Mouse (Mus musculus) heart, postnatal 0 days (tissue): Measurements from ENCODE around the gene Kdelc2. TPM values are rescaled to one million over a fixed set of nuclear protein-coding genes. Genes with fewer than 3 reads are reported as not detected.

ENCODE experiments used
- ATAC-seq: fragments of 200-750 bp; cut with Nextera tagmentation; 2 replicates; pipeline ENCODE4 v1.8.0; 2017; ENCODE audit warnings: low read depth, moderate number of reproducible peaks, moderate library complexity; ENCODE audit not compliant: insufficient read depth
- DNase-seq: peaks from one replicate; pipeline ENCODE4 v3.0.0-alpha.2; 2016; ENCODE audit warnings: low spot score
- H3K27ac ChIP-seq: fragments of 300-500 bp; sonication (generic); 2 replicates; pipeline ENCODE4 v1.5.1; 2014; ENCODE audit warnings: low read depth, mild to moderate bottlenecking
- H3K27me3 ChIP-seq: fragments of 300-500 bp; sonication (generic); 2 replicates; pipeline ENCODE4 v1.6.1; 2014; ENCODE audit warnings: low read length, mixed read lengths; ENCODE audit not compliant: control insufficient read depth, insufficient read depth
- H3K36me3 ChIP-seq: fragments of 300-500 bp; sonication (generic); replicated peaks from 2 replicates; pipeline ENCODE4 v1.6.1; 2014; ENCODE audit warnings: low read length, mixed read lengths; ENCODE audit not compliant: control insufficient read depth, insufficient read depth
- H3K4me1 ChIP-seq: fragments of 300-500 bp; sonication (generic); 2 replicates; pipeline ENCODE4 v1.6.1; 2014; ENCODE audit warnings: antibody characterized with exemption; ENCODE audit not compliant: control insufficient read depth, insufficient read depth
- H3K4me2 ChIP-seq: fragments of 300-500 bp; sonication (generic); 2 replicates; pipeline ENCODE4 v1.6.1; 2014; ENCODE audit warnings: low read depth, mild to moderate bottlenecking, low read length, moderate library complexity
- H3K4me3 ChIP-seq: fragments of 300-500 bp; sonication (generic); 2 replicates; pipeline ENCODE4 v1.5.1; 2014; ENCODE audit warnings: low read depth, low read length
- H3K9ac ChIP-seq: fragments of 300-500 bp; sonication (generic); replicated peaks from 2 replicates; pipeline ENCODE4 v1.6.1; 2014; ENCODE audit warnings: low read depth, low read length, mixed read lengths
- H3K9me3 ChIP-seq: fragments of 300-500 bp; sonication (generic); replicated peaks from 2 replicates; pipeline ENCODE4 v1.6.1; 2016; ENCODE audit warnings: low read length; ENCODE audit not compliant: control insufficient read depth
- CTCF ChIP-seq: IDR thresholded peaks from 2 replicates; pipeline ENCODE4 v1.5.1; 2016; ENCODE audit warnings: antibody characterized with exemption, control low read depth, low read depth
- EP300 ChIP-seq: IDR thresholded peaks from 2 replicates; pipeline ENCODE4 v1.6.1; 2016; ENCODE audit warnings: antibody characterized with exemption, low read depth
- WGBS: fragments of 180-500 bp; shearing (Covaris S2); extraction: QIAGEN DNeasy Blood & Tissue Kit; methylation state at CpG from one replicate; pipeline ENCODE4 v1.1.7; 2014; 5-methylcytosine and 5-hydroxymethylcytosine counted together
- polyA plus RNA-seq: library from polyadenylated mRNA; unstranded; fragments of >200 nt; fragmentation: Nextera tagmentation; extraction: Ambion mirVana; gene quantifications from 2 replicates; pipeline ENCODE4 v1.2.1, GENCODE M21; 2015
- total RNA-seq: library from RNA; depleted of rRNA; stranded (reverse); fragments of >200 nt; gene quantifications from 2 replicates; pipeline ENCODE4 v1.2.3, GENCODE M21; 2014; ENCODE audit warnings: low replicate concordance

Kdelc2 gene
- total and polyA plus RNA-seq, 2 experiments from 2014 or later = 12.3 to 14.8 TPM

- Histone ChIP-seq H3K9ac (no peak overlapping the region), H3K36me3 (0 out of 2 replicates have a peak, but pooled peaks cover 1% of the 10 kb centered on the region), H3K27ac (peak overlapping the region; percentile 47), H3K4me2 (peak overlapping the region; percentile 64), H3K4me1 (no peaks in the 10 kb centered on the region; the same call in 1 of the 2 replicates), H3K9me3 (no peaks in the 10 kb centered on the region), H3K4me3 (peak overlapping the region; percentile 40), H3K27me3 (no peaks in the 10 kb centered on the region)
- TF ChIP-seq EP300 (no peak), CTCF (no peak)
- DNase-seq = peak; percentile 86
- peak; percentile 79 for ATAC-seq
- WGBS = 23% methylated on average over 21 of the region's 21 CpGs
These were observed 21.2 kb downstream of the Kdelc2 start for GRCm38 (mm10) chr9:53404753-53405722.

GRCm38 (mm10) chr9:53408548-53408947 is 24.7 kb downstream of the Kdelc2 start:
- H3K27ac ChIP-seq = no peak overlapping the region; the same call in 1 of the 2 replicates

GRCm38 (mm10) chr9:53408953-53409361 is 25.1 kb downstream of the Kdelc2 start:
- no peaks in the 10 kb centered on the region; the same call in 1 of the 2 replicates for H3K4me1 ChIP-seq
- DNase-seq = no peak

More at GRCm38 (mm10) chr9:53408548-53408947, 24.7 kb downstream of the Kdelc2 start:
- H3K4me3 ChIP-seq = no peak overlapping the region
- no peak overlapping the region for H3K4me2 ChIP-seq
- no peaks in the 10 kb centered on the region for H3K27me3 ChIP-seq
- 70% methylated on average over 4 of the region's 4 CpGs for WGBS
- H3K9me3 ChIP-seq = no peaks in the 10 kb centered on the region
- no peaks in the 10 kb centered on the region for H3K36me3 ChIP-seq
- H3K9ac ChIP-seq = no peak overlapping the region
- no peaks in the 10 kb centered on the region; the same call in 1 of the 2 replicates for H3K4me1 ChIP-seq
- DNase-seq (no peak), ATAC-seq (no peak)
- TF ChIP-seq CTCF = no peak
- TF ChIP-seq EP300 = no peak

GRCm38 (mm10) chr9:53409427-53409826 is 25.6 kb downstream of the Kdelc2 start:
- TF ChIP-seq EP300 (no peak), CTCF (no peak)
- no peak overlapping the region for H3K4me3 ChIP-seq
- no peaks in the 10 kb centered on the region for H3K9me3 ChIP-seq
- H3K36me3 ChIP-seq = no peaks in the 10 kb centered on the region
- H3K9ac ChIP-seq = no peak overlapping the region
- H3K27ac ChIP-seq = no peak overlapping the region
- no peaks in the 10 kb centered on the region; the same call in 1 of the 2 replicates for H3K4me1 ChIP-seq
- WGBS = 92% methylated on average over 3 of the region's 3 CpGs
- DNase-seq (no peak), ATAC-seq (no peak)
- H3K27me3 ChIP-seq = no peaks in the 10 kb centered on the region
- H3K4me2 ChIP-seq = no peak overlapping the region

More at GRCm38 (mm10) chr9:53408953-53409361, 25.1 kb downstream of the Kdelc2 start:
- no peak overlapping the region for H3K4me3 ChIP-seq
- no peak overlapping the region for H3K9ac ChIP-seq
- TF ChIP-seq CTCF = no peak
- no peak for TF ChIP-seq EP300
- no peaks in the 10 kb centered on the region for H3K36me3 ChIP-seq
- H3K4me2 ChIP-seq = no peak overlapping the region
- H3K27me3 ChIP-seq = no peaks in the 10 kb centered on the region
- no peaks in the 10 kb centered on the region for H3K9me3 ChIP-seq
- no peak for ATAC-seq
- WGBS = 46% methylated on average over 2 of the region's 2 CpGs
- no peak overlapping the region; the same call in 1 of the 2 replicates for H3K27ac ChIP-seq

GRCm38 (mm10) chr9:53422133-53422896 is 38.5 kb downstream of the Kdelc2 start:
- no peak for DNase-seq
- Histone ChIP-seq H3K4me2 (no peak overlapping the region), H3K4me3 (no peak overlapping the region), H3K9ac (no peak overlapping the region), H3K27me3 (no peaks in the 10 kb centered on the region), H3K4me1 (no peaks in the 10 kb centered on the region), H3K27ac (no peak overlapping the region), H3K9me3 (no peaks in the 10 kb centered on the region), H3K36me3 (no peaks in the 10 kb centered on the region)
- no peak for ATAC-seq
- TF ChIP-seq CTCF (no peak), EP300 (no peak)
- 49% methylated on average over 9 of the region's 9 CpGs for WGBS
